ENCODE assay signal across 1 mouse cellular context in the genomic region with DNA sequence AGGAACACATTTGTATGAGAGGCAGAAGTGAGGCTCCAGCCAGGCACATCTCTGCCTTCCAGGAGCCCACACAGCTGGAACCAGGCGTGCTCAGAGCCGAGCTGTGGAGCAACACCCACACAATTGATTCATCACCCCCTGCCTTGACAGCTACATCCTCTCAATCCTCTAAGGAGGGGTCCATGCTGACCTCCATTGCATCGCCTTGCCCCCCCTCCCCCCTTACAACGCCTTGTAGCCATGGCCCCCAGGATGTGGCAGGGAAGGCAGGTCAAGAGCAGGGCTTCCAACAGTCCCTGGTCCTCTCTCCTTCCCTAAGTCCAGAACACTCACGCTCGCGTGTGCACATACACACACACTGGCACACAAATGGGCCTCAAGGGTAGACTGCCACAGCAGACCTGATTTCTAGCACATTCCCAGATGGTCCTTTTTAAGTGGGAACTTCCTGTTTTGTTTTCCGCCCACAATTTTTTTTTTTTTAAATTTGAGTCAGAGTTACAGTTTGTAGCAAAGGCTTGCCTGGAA.
TF ChIP-seq lines count a peak whose summit lies in the region.

No protein-coding gene starts in this region.

TF ChIP-seq in CH12.LX, 34 proteins besides CTCF, POLR2A, EP300 and RAD21:
- peak; percentile 52 for TF ChIP-seq ZNF384 (IDR thresholded peaks at IDR 0.05; ENCODE audit: low read depth, low read length)
- no peak for TF ChIP-seq CHD1 (IDR thresholded peaks at IDR 0.05; ENCODE audit: low read depth, low read length)
